Mouse (Mus musculus) neural tube, embryonic 15.5 days (tissue): Measurements from ENCODE around the gene Gm15319. TPM values are rescaled to one million over a fixed set of nuclear protein-coding genes. Genes with fewer than 3 reads are reported as not detected.
"Not testable (repeated sequence)": the region's sequence is repeated elsewhere in the genome, so short reads cannot be mapped to it uniquely, and the experiment has no call there.

Source experiments
- ATAC-seq: fragments of 200-750 bp; cut with Nextera tagmentation; 2 replicates; pipeline ENCODE4 v1.8.0; 2017; ENCODE audit warnings: mild to moderate bottlenecking, moderate TSS enrichment, moderate library complexity; ENCODE audit not compliant: low FRiP score
- H3K27ac ChIP-seq: fragments of 300-500 bp; sonication (generic); replicated peaks from 2 replicates; pipeline ENCODE4 v1.5.1; 2015; ENCODE audit warnings: mild to moderate bottlenecking, inconsistent platforms
- H3K27me3 ChIP-seq: fragments of 300-500 bp; sonication (generic); replicated peaks from 2 replicates; pipeline ENCODE4 v1.6.1; 2015; ENCODE audit warnings: inconsistent platforms
- H3K36me3 ChIP-seq: fragments of 300-500 bp; sonication (generic); 2 replicates; pipeline ENCODE4 v1.6.1; 2015; ENCODE audit warnings: inconsistent platforms
- H3K4me1 ChIP-seq: fragments of 300-500 bp; sonication (generic); 2 replicates; pipeline ENCODE4 v1.6.1; 2015; ENCODE audit warnings: inconsistent platforms
- H3K4me2 ChIP-seq: fragments of 300-500 bp; sonication (generic); 2 replicates; pipeline ENCODE4 v1.6.1; 2015; ENCODE audit warnings: inconsistent platforms, mild to moderate bottlenecking, moderate library complexity
- H3K4me3 ChIP-seq: fragments of 300-500 bp; sonication (generic); replicated peaks from 2 replicates; pipeline ENCODE4 v1.5.1; 2015; ENCODE audit warnings: mild to moderate bottlenecking, inconsistent platforms
- H3K9ac ChIP-seq: fragments of 300-500 bp; sonication (generic); replicated peaks from 2 replicates; pipeline ENCODE4 v1.6.1; 2015; ENCODE audit warnings: mild to moderate bottlenecking, inconsistent platforms
- H3K9me3 ChIP-seq: fragments of 300-500 bp; sonication (generic); replicated peaks from 2 replicates; pipeline ENCODE4 v1.6.1; 2016; ENCODE audit warnings: inconsistent platforms
- WGBS: fragments of 180-500 bp; shearing (Covaris S2); methylation state at CpG from one replicate; pipeline ENCODE4 v1.1.7; 2015; ENCODE audit warnings: mixed read lengths; 5-methylcytosine and 5-hydroxymethylcytosine counted together
- polyA plus RNA-seq: library from polyadenylated mRNA; unstranded; fragments of >200 nt; fragmentation: Nextera tagmentation; extraction: Ambion mirVana; gene quantifications from 2 replicates; pipeline ENCODE4 v1.2.1, GENCODE M21; 2015

Gene Gm15319
- polyA plus RNA-seq, result 0.10 and 0.27 TPM in 2 replicates

GRCm38 (mm10) chr8:20363110-20363509 is at the start of gene Gm15319:
Gm15319 (minus strand) TSS chr8:20363210.
- H3K4me3 ChIP-seq, ATAC-seq, H3K9ac ChIP-seq, H3K9me3 ChIP-seq, H3K27ac ChIP-seq, H3K36me3 ChIP-seq, H3K4me1 ChIP-seq, H3K4me2 ChIP-seq, H3K27me3 ChIP-seq: not testable (repeated sequence)
- no CpG with 5 or more reads among the region's 2 CpGs for WGBS

- H3K4me1 ChIP-seq, H3K27ac ChIP-seq, H3K27me3 ChIP-seq, H3K4me3 ChIP-seq, ATAC-seq, H3K36me3 ChIP-seq, H3K9ac ChIP-seq, H3K9me3 ChIP-seq, H3K4me2 ChIP-seq: not testable (repeated sequence)
- 78% methylated on average over 1 of the region's 3 CpGs for WGBS
These were observed 47.3 kb upstream of the Gm15319 start for GRCm38 (mm10) chr8:20410355-20410754.

- H3K27ac ChIP-seq, H3K4me3 ChIP-seq, H3K4me2 ChIP-seq, ATAC-seq, H3K27me3 ChIP-seq, H3K4me1 ChIP-seq, H3K9ac ChIP-seq, H3K36me3 ChIP-seq, H3K9me3 ChIP-seq: not testable (repeated sequence)
- 92% methylated on average over 7 of the region's 8 CpGs for WGBS
These were observed 45.5 kb upstream of the Gm15319 start for GRCm38 (mm10) chr8:20408441-20409030.

- H3K4me3 ChIP-seq, H3K9ac ChIP-seq, H3K4me2 ChIP-seq, H3K27me3 ChIP-seq, H3K36me3 ChIP-seq, H3K27ac ChIP-seq, H3K4me1 ChIP-seq, H3K9me3 ChIP-seq: not testable (repeated sequence)
- WGBS, result 26% methylated on average over 5 of the region's 7 CpGs
- ATAC-seq, result peak; percentile 53; the same call in 1 of the 2 replicates
These were observed 26.3 kb upstream of the Gm15319 start for GRCm38 (mm10) chr8:20389363-20389739.

GRCm38 (mm10) chr8:20388706-20389362 is 25.8 kb upstream of the Gm15319 start:
- H3K27ac ChIP-seq, H3K27me3 ChIP-seq, H3K4me1 ChIP-seq, H3K9ac ChIP-seq, H3K9me3 ChIP-seq, H3K4me3 ChIP-seq, H3K36me3 ChIP-seq, H3K4me2 ChIP-seq: not testable (repeated sequence)
- WGBS, result 50% methylated on average over 2 of the region's 7 CpGs
- peak; percentile 72 for ATAC-seq

GRCm38 (mm10) chr8:20387121-20387794 is 24.2 kb upstream of the Gm15319 start:
- H3K9ac ChIP-seq, ATAC-seq, H3K4me3 ChIP-seq, H3K4me1 ChIP-seq, H3K27ac ChIP-seq, H3K4me2 ChIP-seq, H3K9me3 ChIP-seq, H3K36me3 ChIP-seq, H3K27me3 ChIP-seq: not testable (repeated sequence)
- WGBS, result 87% methylated on average over 2 of the region's 8 CpGs

- WGBS, result 44% methylated on average over 1 of the region's 2 CpGs
- not testable (repeated sequence) for H3K9ac ChIP-seq, H3K4me3 ChIP-seq, H3K36me3 ChIP-seq, H3K27me3 ChIP-seq, H3K27ac ChIP-seq, H3K4me1 ChIP-seq, H3K4me2 ChIP-seq, ATAC-seq, H3K9me3 ChIP-seq
These were observed 22.0 kb upstream of the Gm15319 start for GRCm38 (mm10) chr8:20384990-20385389.

- H3K36me3 ChIP-seq, H3K27ac ChIP-seq, H3K4me2 ChIP-seq, H3K9me3 ChIP-seq, H3K4me1 ChIP-seq, H3K9ac ChIP-seq, H3K4me3 ChIP-seq, ATAC-seq, H3K27me3 ChIP-seq: not testable (repeated sequence)
- WGBS, result 93% methylated on average over 9 of the region's 9 CpGs
These were observed 21.1 kb upstream of the Gm15319 start for GRCm38 (mm10) chr8:20384131-20384530.

GRCm38 (mm10) chr8:20382146-20382545 is 19.1 kb upstream of the Gm15319 start:
- not testable (repeated sequence) for H3K4me3 ChIP-seq, H3K27ac ChIP-seq, H3K4me2 ChIP-seq, H3K9me3 ChIP-seq, H3K36me3 ChIP-seq, ATAC-seq, H3K4me1 ChIP-seq, H3K27me3 ChIP-seq, H3K9ac ChIP-seq
- 83% methylated on average over 2 of the region's 2 CpGs for WGBS

- WGBS, result 88% methylated on average over 2 of the region's 3 CpGs
- H3K9ac ChIP-seq, H3K27me3 ChIP-seq, H3K9me3 ChIP-seq, H3K36me3 ChIP-seq, H3K27ac ChIP-seq, ATAC-seq, H3K4me3 ChIP-seq, H3K4me1 ChIP-seq, H3K4me2 ChIP-seq: not testable (repeated sequence)
These were observed 18.6 kb upstream of the Gm15319 start for GRCm38 (mm10) chr8:20381637-20382036.

GRCm38 (mm10) chr8:20381239-20381620 is 18.2 kb upstream of the Gm15319 start:
- WGBS, result 100% methylated on average over 1 of the region's 5 CpGs
- not testable (repeated sequence) for H3K4me2 ChIP-seq, H3K9ac ChIP-seq, ATAC-seq, H3K4me3 ChIP-seq, H3K4me1 ChIP-seq, H3K9me3 ChIP-seq, H3K27ac ChIP-seq, H3K27me3 ChIP-seq, H3K36me3 ChIP-seq

- H3K4me3 ChIP-seq, H3K36me3 ChIP-seq, H3K27ac ChIP-seq, H3K27me3 ChIP-seq, H3K9ac ChIP-seq, H3K4me1 ChIP-seq, H3K9me3 ChIP-seq, H3K4me2 ChIP-seq: not testable (repeated sequence)
- 88% methylated on average over 7 of the region's 7 CpGs for WGBS
- ATAC-seq, result peak; percentile 82
These were observed 17.7 kb upstream of the Gm15319 start for GRCm38 (mm10) chr8:20380590-20381238.
